Mouse (Mus musculus) T-cell, adult 2 months (primary cell): Measurements from ENCODE around the gene Ccdc162.

Experiments used
- DNase-seq: peaks from one replicate; pipeline ENCODE4 v3.0.0; 2022; ENCODE audit warnings: low spot score

Ccdc162 gene

DNA sequence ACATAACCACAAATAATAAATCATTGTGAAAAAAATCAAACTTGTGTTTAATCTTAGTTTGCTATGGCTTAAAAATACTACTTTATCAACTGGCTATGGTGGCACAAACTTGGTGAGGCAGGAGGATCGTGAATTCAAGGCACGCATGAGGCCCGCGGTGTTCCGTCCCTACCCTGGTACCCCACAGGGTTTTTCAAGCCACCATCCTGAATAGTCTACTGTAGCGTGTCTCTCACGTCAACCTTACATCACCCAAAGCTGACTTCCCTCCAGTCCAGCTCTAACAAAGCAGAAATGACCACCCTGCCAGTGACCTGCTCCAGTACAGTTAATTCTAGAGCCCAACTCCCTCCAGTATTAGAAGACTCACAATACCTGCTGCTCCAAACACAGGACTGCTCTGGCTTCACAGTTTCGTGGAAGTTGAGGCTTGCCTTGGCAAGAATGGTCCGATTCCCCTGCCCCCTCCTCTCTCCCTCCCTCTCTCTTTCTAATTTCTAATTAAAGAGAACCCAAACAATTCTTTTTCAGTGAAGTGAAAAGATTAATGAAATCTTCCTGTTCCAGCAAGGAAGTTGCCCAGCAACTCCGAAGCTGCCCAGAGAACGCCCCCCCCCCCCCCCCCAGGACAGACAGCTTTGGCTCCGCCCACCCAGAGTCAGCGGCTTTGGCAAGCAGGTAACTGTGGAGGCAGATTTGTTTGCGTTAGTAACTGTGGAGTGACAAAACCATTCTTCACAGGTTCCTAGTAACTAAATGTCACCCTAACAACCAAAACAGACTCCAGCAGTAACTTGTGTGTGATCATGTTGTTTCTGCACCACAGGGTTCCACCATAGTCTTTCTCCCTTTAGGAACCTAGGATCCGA lies at the start of gene Ccdc162:
Ccdc162 (minus strand) TSS at position 606 of the 869 bp plus-strand sequence.
- DNase-seq, result no peak

DNA sequence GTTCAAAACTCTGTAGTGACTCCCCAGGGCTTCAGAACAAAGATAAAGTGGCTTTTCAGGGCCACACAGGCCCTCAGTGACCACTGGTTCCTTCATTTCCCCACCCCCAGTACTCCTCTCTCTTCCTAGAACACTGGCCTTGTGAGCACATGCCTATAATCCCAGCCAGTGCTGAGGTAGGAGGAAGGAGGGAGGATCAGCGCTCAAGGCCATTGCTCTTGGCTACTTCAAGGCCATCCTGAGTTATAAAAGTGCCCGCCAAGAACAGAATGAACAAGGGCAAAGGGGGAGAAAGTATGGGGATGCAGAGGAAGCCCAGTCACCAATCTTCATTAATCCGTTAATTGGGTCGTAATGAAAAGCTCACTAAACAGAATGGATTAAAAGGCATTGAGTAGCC lies 49.2 kb upstream of the Ccdc162 start:
- DNase-seq, result no peak

DNA sequence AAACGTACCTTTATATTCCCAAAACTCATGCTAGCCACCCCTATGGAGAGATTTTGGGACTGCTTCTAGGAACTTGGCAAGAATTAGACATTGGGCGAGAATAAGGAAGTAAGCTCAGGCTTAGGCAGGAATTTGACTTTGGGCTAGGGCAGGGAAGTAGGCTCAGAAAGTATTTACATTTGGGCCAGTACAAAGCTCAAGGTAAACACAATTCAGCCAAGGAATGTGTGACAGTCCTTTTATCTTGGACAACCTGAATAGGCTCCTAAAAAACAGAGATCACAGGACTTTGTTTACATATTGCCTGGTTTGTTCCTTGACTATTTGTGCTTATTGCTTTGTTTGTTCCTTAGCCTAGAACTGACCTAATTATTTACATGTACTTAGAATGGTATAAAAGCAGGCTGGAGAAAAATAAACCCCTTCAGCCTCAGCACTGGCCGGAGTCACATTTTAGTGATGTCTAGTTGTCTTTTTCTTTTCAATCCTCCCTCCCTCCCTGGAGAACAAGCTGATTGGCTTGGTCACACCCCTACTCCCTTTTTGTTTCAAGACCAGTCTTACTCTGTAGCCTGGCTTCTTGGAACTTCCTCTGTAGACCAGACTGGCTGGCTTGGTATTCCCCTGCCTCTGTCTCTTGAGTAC lies 47.4 kb upstream of the Ccdc162 start:
- DNase-seq, result no peak

DNA sequence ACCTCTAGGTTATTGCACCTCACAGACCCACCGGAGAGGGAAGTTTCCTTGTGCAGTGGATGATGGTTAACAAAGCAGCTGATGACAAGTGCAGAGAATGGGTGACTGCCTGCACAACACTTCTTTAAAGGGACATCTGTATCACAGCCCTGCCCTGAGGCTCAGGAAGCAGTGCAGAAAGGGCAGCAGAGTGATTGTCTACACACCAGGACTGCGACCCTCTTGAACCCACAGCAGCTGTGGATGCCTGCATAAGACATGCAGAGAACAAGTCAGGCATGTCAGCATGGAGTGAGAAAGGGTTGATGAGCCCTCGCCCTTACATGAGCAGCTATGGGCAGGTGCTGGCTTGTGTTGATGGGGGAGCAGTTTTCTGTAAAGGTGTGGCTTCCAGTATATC lies 44.4 kb upstream of the Ccdc162 start:
- DNase-seq, result no peak

DNA sequence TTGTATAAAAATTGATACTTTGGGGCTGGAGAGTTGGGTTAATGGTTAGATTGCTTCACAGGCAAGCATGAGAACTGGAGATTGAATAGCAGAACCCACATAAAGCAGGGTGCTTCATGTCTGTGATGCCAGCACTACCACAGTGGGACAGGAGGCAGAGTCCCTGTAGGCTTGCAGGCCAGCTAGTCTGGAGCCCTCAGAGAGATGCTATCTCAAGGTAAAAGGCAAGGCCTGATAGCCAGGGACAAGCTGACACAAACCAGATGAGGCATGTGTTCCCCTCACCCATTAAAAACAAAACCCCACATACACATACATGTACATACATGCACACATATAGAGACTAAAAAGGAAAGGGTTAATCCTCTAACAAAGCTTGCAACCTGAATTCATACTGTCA lies 41.6 kb upstream of the Ccdc162 start:
- no peak for DNase-seq

DNA sequence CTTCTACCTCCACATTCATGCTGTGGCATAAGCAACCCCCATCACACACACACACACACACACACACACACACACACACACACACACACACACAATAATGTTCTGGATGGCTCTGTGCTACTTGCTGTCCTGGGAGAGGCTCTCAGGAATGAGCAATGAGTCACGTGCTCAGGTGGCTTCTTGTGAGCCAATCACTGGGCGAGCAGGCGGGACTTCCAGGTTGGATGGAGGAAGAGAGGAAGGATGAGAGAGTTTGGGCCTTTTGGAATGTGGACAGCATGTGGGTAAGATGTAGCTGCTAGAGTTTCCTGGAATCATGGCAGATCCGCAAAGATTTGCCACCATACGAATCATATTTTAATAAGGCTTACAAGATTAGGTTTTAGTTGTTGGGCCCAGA lies 40.8 kb upstream of the Ccdc162 start:
- DNase-seq, result no peak

DNA sequence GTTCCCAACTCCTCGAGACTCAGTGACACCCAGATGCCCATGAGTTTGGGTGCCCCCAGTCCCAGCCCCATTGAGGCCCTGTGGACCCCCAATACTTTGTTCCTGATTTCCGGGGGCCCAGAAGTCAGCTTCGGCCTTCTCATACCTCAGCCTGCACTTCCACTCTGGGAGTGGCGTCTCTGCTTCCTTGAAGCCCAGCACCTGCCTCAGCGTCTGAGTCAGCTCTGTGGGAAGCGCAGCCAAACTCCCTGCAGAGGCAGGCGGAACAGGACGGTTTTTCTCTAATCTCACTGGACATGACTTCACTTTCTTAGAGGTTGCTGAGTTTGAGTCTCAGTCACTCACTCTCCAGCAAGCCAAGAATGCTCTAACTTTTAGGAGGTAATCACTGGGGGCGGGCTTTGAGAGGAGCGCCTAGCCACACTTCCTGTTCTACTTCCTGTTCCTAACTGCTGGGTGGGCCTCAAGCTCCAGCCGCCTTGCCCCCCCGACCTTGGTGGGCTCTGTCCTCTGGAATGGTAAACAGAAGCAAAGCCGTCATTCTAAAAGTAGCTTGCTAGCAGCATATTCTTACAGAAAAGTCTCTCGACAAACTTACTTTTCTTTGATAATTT lies 35.5 kb upstream of the Ccdc162 start:
- DNase-seq, result peak; percentile 16

DNA sequence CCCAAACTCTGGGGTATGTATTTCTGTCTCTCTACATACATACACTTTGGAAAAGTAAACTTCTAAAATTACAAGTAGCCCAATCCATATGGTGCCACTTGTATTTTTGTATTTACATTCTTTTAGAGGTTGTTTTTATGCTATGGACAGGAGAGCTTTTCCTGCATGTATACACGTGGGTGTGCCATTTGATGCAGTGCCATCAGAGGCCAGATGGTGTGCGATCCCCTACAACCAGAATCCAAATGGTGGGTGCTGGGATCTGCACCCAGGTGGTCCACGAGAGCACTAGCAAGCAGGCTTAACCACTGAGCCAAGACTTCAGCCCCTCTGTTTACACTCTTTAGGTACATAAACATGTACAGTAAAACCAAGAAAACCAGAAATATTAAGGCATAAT lies 32.9 kb upstream of the Ccdc162 start:
- DNase-seq, result no peak

DNA sequence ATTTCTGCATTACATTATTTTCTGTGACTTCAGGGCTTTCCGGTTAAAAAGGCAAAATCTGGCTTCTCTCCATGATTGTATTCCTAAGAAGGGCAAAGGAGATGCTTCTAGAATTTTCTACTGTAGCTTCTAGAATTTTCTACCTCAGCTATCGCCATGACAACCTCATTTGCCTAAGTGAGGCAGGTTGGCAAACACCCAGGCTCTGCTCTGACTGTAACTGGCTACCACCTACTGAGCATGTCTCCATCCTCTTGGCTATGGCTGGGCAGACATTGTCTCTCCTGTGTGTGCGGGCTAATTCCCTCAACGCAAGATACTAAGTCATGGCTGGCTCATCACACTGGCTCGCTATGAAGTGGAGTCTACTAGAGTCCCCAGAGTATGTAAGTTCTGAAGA lies 30.1 kb upstream of the Ccdc162 start:
- DNase-seq, result no peak

DNA sequence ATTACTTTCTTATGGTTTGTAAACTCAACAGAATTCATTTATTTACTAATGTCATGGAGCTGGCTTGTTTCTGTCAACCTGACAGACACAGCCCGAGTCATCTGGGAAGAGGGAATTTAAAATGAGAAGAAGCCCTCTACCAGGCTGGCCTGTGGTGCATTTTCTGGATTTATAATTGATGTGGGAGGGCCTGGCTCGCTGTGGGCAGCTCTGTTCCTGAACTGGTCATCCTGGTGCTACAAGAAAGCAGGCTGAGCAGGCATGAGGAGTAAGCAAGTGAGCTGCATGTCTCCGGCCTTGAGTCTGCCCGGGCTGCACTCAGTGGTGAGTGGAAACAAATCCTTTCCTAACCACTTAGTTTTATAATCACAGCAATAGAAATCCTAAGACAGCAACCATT lies 27.6 kb upstream of the Ccdc162 start:
- DNase-seq, result no peak

DNA sequence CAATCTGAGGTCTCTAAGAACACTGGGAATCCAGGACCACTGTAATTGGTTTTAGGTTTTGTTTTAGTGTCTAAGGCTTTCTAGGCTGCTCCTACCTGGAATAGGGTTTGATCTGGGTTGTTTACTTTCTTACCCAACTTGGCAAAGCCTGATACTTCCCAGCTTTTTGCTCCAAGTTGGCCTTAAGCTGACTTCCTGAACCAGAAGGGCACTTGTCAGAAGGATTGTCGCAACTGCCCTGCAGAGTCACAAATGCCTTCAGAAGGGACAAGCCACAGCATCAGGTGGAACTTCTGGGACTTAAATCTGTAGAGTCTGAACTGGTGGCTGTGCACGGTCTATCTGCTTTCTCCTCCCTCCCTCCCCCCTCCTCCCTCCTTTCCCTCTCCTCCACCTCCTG lies 23.8 kb upstream of the Ccdc162 start:
- no peak for DNase-seq

DNA sequence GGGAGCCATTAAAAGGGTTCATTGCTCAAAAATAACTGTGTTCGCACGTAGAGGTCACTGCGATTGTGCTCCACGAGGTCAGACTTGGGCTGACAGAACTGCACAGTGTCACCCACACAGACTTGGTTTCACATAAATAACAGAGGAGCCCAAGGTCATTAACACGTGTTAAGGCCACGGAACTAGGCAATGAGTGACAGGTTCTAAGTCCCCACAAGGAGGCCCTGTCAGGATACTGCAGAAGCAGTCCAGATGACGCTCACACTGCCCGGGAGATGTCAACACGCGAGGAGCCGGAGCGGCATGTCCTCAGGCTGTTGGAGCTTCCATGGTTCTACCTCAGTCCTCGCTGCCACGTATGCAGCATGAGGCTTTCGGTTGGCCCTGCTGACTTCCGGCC lies 20.8 kb upstream of the Ccdc162 start:
- no peak for DNase-seq

DNA sequence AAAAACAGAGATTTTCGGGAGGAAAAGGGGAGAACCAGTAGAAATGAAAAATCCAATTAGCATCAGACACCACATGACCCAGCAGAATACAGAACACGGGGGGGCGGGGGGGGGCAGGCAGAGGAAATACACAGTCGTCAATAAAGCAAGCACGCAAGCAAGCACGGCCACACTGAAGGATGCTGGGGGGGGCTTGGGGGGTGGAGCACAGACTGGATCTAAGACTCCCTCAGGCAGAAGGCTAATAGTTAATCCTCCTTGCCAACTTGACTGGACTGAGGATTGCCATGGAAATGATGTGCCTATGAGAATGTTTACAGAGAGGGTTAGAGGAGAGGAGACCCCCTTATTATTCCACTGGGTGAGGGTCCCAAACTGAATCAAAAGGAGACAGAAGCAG lies 19.0 kb upstream of the Ccdc162 start:
- no peak for DNase-seq

DNA sequence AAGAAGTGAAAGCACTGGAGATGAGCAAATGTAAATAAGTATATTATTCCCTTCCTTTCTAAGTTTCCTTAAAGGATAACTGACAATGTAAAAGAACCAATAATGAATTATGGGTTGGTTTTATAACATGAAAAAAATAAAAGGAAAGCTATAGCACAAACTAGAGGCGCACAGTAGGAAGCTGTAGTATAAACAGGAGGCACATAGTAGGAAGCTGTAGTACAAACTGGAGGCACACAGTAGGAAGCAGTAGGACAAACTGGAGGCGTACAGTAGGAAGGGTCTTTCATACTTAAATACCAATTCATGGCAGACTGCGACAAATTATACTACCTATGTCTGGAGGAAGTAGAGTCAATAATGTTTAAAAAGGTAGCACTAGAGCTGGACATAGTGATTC lies 16.8 kb upstream of the Ccdc162 start:
- no peak for DNase-seq

DNA sequence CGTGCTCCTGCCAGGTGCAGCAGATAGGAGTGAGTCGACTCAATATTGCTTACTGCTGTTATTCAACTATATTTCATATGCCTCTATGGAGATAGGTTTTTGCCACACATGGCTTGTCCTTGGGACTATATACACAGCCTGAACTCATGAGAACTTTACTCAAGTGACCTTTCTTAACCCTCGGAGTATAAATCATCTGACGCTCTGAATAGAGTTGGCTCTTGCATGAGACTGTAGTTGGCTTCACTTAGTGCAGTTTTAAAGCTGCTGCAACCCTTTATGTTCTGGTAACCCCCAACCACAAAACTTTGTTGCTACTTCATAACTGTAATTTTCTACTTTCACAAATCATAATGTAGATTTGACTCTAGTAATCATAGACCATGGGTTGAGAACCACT lies 15.5 kb upstream of the Ccdc162 start:
- DNase-seq, result no peak

DNA sequence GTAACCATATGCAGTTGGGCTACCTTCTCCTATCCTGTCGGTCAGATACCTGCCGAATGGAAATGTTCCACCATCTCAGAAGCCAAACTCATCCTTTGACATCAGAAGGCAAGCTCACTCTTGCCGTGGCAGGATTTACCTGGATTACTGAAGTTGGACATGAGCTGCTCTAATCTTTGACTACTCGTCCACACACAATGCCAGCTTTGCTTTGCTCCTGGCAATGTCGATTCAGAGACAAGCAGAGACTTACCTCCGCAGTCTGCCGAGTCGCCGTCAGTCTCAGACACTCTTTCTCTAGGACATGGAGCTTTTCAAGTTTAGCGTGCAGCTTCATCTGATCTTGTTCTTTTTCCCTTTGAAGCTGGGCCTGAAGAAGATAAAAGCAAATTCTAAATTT lies 14.3 kb upstream of the Ccdc162 start:
- DNase-seq, result no peak

DNA sequence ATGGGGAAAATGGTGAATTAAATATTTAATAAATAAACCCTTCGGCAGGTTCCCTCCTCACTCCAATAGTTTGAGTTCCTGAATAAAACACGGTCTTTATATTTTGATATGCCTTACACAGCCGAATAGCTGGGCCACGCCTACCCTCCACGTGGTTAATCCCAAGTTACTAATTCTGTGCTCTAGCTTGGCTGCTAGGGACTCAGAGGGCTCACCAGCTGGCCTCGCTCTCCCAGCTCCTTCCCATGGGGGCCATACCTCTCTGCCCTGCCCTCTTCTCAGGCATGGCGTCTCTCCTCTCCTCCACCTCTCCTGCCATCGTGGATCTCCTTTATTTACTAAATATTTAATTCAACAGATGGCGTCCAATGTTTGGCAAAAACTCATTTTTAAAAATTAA lies 9.8 kb upstream of the Ccdc162 start:
- no peak for DNase-seq

DNA sequence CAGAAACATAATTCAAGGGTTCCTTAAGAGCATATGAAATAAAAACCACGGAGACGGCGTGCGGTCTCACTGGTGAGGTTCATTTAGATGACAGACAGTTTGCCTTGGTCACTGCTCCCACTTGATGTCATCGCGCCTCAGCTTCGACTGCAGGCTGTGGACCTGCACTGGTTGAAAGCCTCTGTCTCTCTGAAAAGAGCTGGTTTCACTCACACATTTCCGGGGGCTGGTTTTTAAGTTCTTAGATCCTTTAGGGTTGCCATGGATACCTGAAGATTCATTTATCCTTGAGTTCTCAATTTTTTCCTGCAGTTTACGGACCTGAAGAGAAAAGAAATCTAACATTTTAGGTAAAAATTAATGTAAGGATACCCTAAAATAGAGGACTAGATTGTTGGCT lies 3.2 kb upstream of the Ccdc162 start:
- no peak for DNase-seq

DNA sequence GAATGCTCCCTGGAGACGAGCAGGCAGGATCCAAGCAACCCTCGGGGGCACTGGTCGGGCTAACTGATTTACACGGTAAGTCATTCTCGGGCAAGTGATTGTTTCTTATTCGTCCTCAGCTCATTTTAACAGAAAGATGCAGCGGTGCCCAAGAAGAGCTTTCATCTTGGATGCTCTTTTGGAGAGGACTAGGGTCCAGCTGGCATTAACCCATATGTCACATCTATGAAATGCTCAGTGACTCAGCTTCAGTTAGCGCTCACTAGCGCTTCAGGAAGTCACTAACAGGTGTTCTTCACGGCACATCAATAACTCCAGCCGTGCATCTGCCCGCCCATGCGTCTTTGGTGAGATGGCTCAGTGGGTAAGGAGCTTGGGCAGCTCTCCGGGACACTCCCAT lies 877 bp downstream of the Ccdc162 start:
- no peak for DNase-seq

DNA sequence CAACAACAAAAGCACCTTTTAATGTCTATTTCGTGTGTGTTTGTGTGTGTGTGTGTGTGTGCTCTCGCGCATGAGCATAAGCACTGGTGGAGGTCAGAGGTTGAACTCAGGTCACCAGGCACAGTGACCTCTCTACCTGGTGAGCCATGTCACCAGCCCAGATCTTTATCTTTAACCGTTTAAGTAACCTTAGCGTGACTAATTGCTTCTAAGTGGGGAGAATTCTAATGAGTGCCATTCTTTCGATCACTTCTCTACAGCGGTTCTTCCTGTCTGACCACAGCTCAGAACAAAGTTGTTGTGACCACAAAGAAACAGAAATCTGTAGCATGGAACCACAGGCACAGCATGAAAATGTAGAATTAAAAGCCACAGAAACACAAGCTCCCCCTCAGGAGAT lies 5.0 kb downstream of the Ccdc162 start:
- no peak for DNase-seq

DNA sequence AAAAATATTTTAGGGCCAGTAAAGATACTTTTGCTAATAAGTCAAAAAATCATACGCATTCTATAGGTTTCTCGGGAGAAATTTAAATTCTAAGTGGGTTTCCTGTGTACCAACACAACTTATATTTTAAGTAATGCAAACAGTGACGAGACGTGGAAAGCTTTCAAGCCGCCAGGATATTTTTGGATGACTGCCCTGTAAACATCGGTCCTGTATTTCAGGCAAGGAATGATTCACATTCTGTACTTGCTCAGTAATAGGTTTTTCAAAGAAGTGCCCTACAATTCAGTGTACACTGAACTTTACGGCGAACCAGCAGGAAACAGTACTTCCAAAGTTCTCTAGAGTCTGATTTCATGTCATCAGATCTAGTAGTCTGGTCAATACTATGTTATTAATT lies 5.7 kb downstream of the Ccdc162 start:
- no peak for DNase-seq

DNA sequence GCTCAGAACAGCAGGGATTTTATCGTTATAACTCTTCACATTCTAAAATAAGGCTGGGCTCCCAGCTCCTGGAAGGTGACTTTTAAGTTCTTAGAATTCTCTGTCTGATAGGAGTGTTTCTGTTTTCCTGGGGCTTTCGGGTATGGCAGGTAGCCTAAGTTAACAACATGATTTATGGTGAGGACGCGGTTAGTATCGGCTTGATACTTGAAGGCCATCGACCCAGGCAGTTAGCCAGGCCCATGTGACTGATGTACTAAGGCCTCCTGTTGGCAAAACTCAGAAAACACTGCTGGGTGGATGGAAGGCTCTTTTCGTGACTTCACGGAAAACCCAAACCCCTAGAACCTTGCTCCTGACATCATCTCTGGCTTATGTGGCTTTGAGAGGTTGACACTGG lies 7.1 kb downstream of the Ccdc162 start:
- DNase-seq, result no peak

DNA sequence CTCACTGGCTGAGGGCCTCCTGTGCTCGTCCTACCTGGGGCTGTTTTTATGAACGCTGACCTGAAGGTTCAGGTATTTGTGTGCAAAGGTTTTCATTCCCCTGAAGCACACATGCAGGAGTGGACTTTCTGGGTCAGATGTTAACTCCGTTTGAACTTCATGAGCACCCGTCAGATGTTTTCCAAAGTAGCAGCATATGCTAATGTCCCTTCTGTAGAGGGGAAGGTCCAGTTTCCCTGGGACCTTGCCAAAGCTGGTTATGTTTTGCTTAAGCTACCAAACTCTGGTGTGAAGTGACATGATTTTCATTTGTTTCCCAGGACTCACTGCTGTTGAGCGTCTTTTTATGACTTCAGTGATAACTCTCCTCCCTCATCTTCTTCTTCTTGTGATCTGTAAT lies 16.8 kb downstream of the Ccdc162 start:
- DNase-seq, result no peak
